Mouse (Mus musculus) frontal cortex, postnatal 14 days (tissue): ENCODE measurements at regions not wholly inside any gene's neighbourhood (a gene's known extent, or its start where the extent isn't known, plus 50 kb on each side); places are given as distances from the start of the nearest gene placed in this dataset.

Experiments
- DNase-seq, 2 experiments: peaks; one replicate each; pipeline ENCODE4 v3.0.0; 2022; ENCODE audit warnings: low spot score in 2 of 2

- DNase-seq: no peak
These were observed 140.4 kb upstream of the Grik3 start for GRCm38 (mm10) chr4:125350056-125350455.

GRCm38 (mm10) chr4:125339056-125339455, 151.4 kb upstream of the Grik3 start:
- no peak for DNase-seq

- DNase-seq: no peak
These were observed 161.7 kb upstream of the Grik3 start for GRCm38 (mm10) chr4:125328806-125329205.

- DNase-seq: no peak
These were observed 166.0 kb upstream of the Grik3 start for GRCm38 (mm10) chr4:125324495-125324894.

- no peak for DNase-seq
These were observed 171.2 kb upstream of the Grik3 start for GRCm38 (mm10) chr4:125319343-125319742.

- DNase-seq: no peak
These were observed 172.2 kb upstream of the Grik3 start for GRCm38 (mm10) chr4:125318293-125318692.

GRCm38 (mm10) chr4:125316876-125317275, 173.6 kb upstream of the Grik3 start:
- peak in 1 of 2 experiments; percentile 39 for DNase-seq

GRCm38 (mm10) chr4:125315818-125316217, 174.7 kb upstream of the Grik3 start:
- peak in 1 of 2 experiments; percentile 35 for DNase-seq

- DNase-seq: no peak
These were observed 176.6 kb upstream of the Grik3 start for GRCm38 (mm10) chr4:125313892-125314291.

- DNase-seq: no peak
These were observed 177.2 kb upstream of the Grik3 start for GRCm38 (mm10) chr4:125313252-125313651.

- DNase-seq: no peak
These were observed 180.5 kb upstream of the Zc3h12a start for GRCm38 (mm10) chr4:125308171-125308570.

- no peak for DNase-seq
These were observed 178.1 kb upstream of the Zc3h12a start for GRCm38 (mm10) chr4:125305766-125306165.

GRCm38 (mm10) chr4:125302660-125303059, 175.0 kb upstream of the Zc3h12a start:
- no peak for DNase-seq

- DNase-seq: peak in 1 of 2 experiments; percentile 35
These were observed 173.1 kb upstream of the Zc3h12a start for GRCm38 (mm10) chr4:125300503-125301457.

GRCm38 (mm10) chr4:125290761-125291160, 163.1 kb upstream of the Zc3h12a start:
- DNase-seq: no peak

- DNase-seq: no peak
These were observed 162.1 kb upstream of the Zc3h12a start for GRCm38 (mm10) chr4:125289709-125290108.

GRCm38 (mm10) chr4:125289031-125289449, 161.4 kb upstream of the Zc3h12a start:
- peak in 1 of 2 experiments; percentile 40 for DNase-seq

- DNase-seq: no peak
These were observed 155.3 kb upstream of the Zc3h12a start for GRCm38 (mm10) chr4:125282974-125283319.

GRCm38 (mm10) chr4:125282154-125282973, 154.7 kb upstream of the Zc3h12a start:
- peak; percentile 63 to 70 for DNase-seq

- DNase-seq: no peak
These were observed 151.5 kb upstream of the Zc3h12a start for GRCm38 (mm10) chr4:125279165-125279564.

GRCm38 (mm10) chr4:125276861-125277260, 149.2 kb upstream of the Zc3h12a start:
- DNase-seq: no peak

GRCm38 (mm10) chr4:125275259-125275658, 147.6 kb upstream of the Zc3h12a start:
- DNase-seq: no peak
